Mouse (Mus musculus): ENCODE data around the gene Cdc42se2.

DNA sequence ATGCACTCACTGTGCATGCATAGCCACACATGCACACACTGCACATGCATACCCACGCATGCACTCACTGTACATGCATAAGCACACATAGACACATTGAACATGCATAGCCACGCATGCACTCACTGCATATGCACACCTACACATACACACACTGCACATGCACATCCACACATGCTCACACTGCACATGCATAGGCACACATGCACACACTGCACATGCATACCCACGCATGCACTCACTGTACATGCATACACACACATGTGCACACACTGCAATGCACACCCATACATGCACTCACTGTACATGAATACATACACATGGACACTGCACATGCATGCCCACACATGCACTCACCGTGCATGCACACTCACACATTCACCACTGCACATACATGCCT lies 4.0 kb upstream of the Cdc42se2 start:
- TF ChIP-seq GATA1 (IDR thresholded peaks at IDR 0.05; ENCODE audit: low read length), result no peak
- TF ChIP-seq TAL1 (IDR thresholded peaks at IDR 0.05; ENCODE audit: low read length), result peak; percentile 40; the same call in 2 of the 3 replicates
